28 mouse cellular contexts compared by ENCODE assay signal in the genomic region with DNA sequence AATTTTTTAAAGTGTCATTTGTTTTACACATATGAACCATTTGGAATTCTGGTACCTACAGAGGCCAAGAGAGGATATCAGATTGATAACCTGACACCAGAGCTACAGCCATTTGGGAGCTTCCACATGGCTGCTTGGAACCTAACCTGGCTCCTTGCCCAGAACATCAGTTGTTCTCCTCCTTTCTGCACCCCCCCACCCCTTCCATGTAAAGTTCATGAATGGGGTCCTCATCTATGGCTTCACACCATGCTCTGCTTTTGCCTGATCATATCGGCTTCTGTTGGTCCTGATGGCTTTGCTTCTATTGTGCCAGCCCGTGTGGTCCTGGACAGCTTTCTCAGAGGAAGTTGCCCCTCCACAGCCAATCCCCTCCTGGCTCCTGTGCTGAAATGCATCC.
A peak's percentile ranks its signal among the peaks of the same experiment; 100 is the strongest.
DNase-seq lines count a peak whose midpoint lies in the region; ATAC-seq and TF ChIP-seq lines count a peak whose summit lies in the region.
"Had no signal": no experiment of that assay in that cellular context is flagged by ENCODE, and none has a peak within 500 bp of the region (broad histone marks: within the 10 kb centered on the region; RNA-seq: fewer than 3 reads in every experiment).

No protein-coding gene starts in this region.

- peak; percentile 46 for DNase-seq in embryonic facial prominence, embryonic 14.5 days (ENCODE audit: low spot score)
- DNase-seq in embryonic facial prominence, embryonic 10.5 days (ENCODE audit: low spot score): no peak
- DNase-seq in hindbrain, postnatal 0 days (ENCODE audit: low spot score): peak; percentile 22
- DNase-seq in hindbrain, embryonic 10.5 days (ENCODE audit: low spot score): no peak
- peak; percentile 27 for DNase-seq in limb, embryonic 14.5 days (ENCODE audit: low spot score)
- DNase-seq in limb, embryonic 10.5 days (ENCODE audit: low spot score): no peak
- DNase-seq in kidney, adult 18-20 months: no peak
- DNase-seq: adrenal gland, postnatal 10 days; adrenal gland, postnatal 36 days; B cell, adult 2 months; cerebellum, adult 11-12 months; cerebellum, adult 8-10 months; forebrain, postnatal 0 days; gastrocnemius, adult 2 months; gastrocnemius, postnatal 14 days; heart, adult 18-20 months; heart, postnatal 14 days; heart, postnatal 4 days had no signal

- WGBS in embryonic facial prominence, embryonic 14.5 days: 64% methylated on average over 2 of the region's 2 CpGs
- 87% methylated on average over 2 of the region's 2 CpGs for WGBS in embryonic facial prominence, embryonic 10.5 days
- 49% methylated on average over 2 of the region's 2 CpGs for WGBS in hindbrain, postnatal 0 days
- WGBS in hindbrain, embryonic 10.5 days: 88% methylated on average over 2 of the region's 2 CpGs
- WGBS in limb, embryonic 14.5 days: 88% methylated on average over 2 of the region's 2 CpGs
- 92% methylated on average over 2 of the region's 2 CpGs for WGBS in limb, embryonic 10.5 days

- H3K9ac ChIP-seq in embryonic facial prominence, embryonic 14.5 days (ENCODE audit: low read depth, low read length): no peak overlapping the region
- H3K9ac ChIP-seq in hindbrain, postnatal 0 days (replicated peaks; ENCODE audit: low read length): no peak overlapping the region
- no peak overlapping the region for H3K9ac ChIP-seq in limb, embryonic 14.5 days (ENCODE audit: low read depth, low read length, severe bottlenecking)
- H3K9ac ChIP-seq: embryonic facial prominence, embryonic 12.5 days; forebrain, embryonic 12.5 days; forebrain, postnatal 0 days; heart, embryonic 13.5 days; hindbrain, embryonic 12.5 days; hindbrain, embryonic 15.5 days; intestine, embryonic 15.5 days had no signal

- ATAC-seq in embryonic facial prominence, embryonic 14.5 days (ENCODE audit: low read depth): no peak
- no peak for ATAC-seq in hindbrain, postnatal 0 days
- no peak for ATAC-seq in limb, embryonic 14.5 days (ENCODE audit: low FRiP score, low read depth)
- ATAC-seq: forebrain, postnatal 0 days; intestine, embryonic 15.5 days; Patski had no signal

- H3K4me3 ChIP-seq in embryonic facial prominence, embryonic 14.5 days (ENCODE audit: low read depth, low read length): no peak overlapping the region
- H3K4me3 ChIP-seq in embryonic facial prominence, embryonic 10.5 days: no peak overlapping the region
- H3K4me3 ChIP-seq in hindbrain, postnatal 0 days (ENCODE audit: low read length): no peak overlapping the region
- H3K4me3 ChIP-seq in hindbrain, embryonic 10.5 days: no peak overlapping the region
- no peak overlapping the region for H3K4me3 ChIP-seq in limb, embryonic 14.5 days (replicated peaks; ENCODE audit: low read length)
- no peak overlapping the region for H3K4me3 ChIP-seq in limb, embryonic 10.5 days
- H3K4me3 ChIP-seq: embryonic facial prominence, embryonic 12.5 days; erythroblast, embryonic 14.5 days; forebrain, embryonic 12.5 days; gastrocnemius, adult 2 months; heart, embryonic 13.5 days; hindbrain, embryonic 12.5 days; hindbrain, embryonic 15.5 days; intestine, embryonic 15.5 days had no signal

- no peaks in the 10 kb centered on the region for H3K9me3 ChIP-seq in embryonic facial prominence, embryonic 14.5 days (ENCODE audit: control insufficient read depth, low read length)
- no peaks in the 10 kb centered on the region for H3K9me3 ChIP-seq in embryonic facial prominence, embryonic 10.5 days
- no peaks in the 10 kb centered on the region for H3K9me3 ChIP-seq in hindbrain, postnatal 0 days (ENCODE audit: low read length)
- no peaks in the 10 kb centered on the region for H3K9me3 ChIP-seq in hindbrain, embryonic 10.5 days
- no peaks in the 10 kb centered on the region for H3K9me3 ChIP-seq in limb, embryonic 14.5 days (ENCODE audit: control insufficient read depth, low read length)
- no peaks in the 10 kb centered on the region for H3K9me3 ChIP-seq in limb, embryonic 10.5 days (replicated peaks)
- H3K9me3 ChIP-seq: embryonic facial prominence, embryonic 12.5 days; forebrain, embryonic 12.5 days; G1E; heart, embryonic 13.5 days; hindbrain, embryonic 12.5 days; hindbrain, embryonic 15.5 days; intestine, embryonic 15.5 days had no signal

- no peak overlapping the region for H3K4me2 ChIP-seq in embryonic facial prominence, embryonic 14.5 days (ENCODE audit: low read depth, low read length)
- no peak overlapping the region for H3K4me2 ChIP-seq in hindbrain, postnatal 0 days (ENCODE audit: low read depth, low read length)
- H3K4me2 ChIP-seq in limb, embryonic 14.5 days (replicated peaks; ENCODE audit: low read depth, low read length, severe bottlenecking): no peak overlapping the region
- H3K4me2 ChIP-seq: embryonic facial prominence, embryonic 12.5 days; forebrain, embryonic 12.5 days; heart, embryonic 13.5 days; hindbrain, embryonic 12.5 days; hindbrain, embryonic 15.5 days; intestine, embryonic 15.5 days had no signal

- no peaks in the 10 kb centered on the region for H3K27me3 ChIP-seq in embryonic facial prominence, embryonic 14.5 days (replicated peaks; ENCODE audit: control insufficient read depth, insufficient read depth, low read length)
- H3K27me3 ChIP-seq in embryonic facial prominence, embryonic 10.5 days (replicated peaks; ENCODE audit: low read depth, poor library complexity, severe bottlenecking): no peaks in the 10 kb centered on the region
- no peaks in the 10 kb centered on the region for H3K27me3 ChIP-seq in hindbrain, postnatal 0 days (ENCODE audit: insufficient read depth, low read length)
- H3K27me3 ChIP-seq in hindbrain, embryonic 10.5 days (ENCODE audit: insufficient read depth, poor library complexity, severe bottlenecking): no peaks in the 10 kb centered on the region
- H3K27me3 ChIP-seq in limb, embryonic 14.5 days (ENCODE audit: control insufficient read depth, insufficient read depth, low read length): no peaks in the 10 kb centered on the region
- no peaks in the 10 kb centered on the region for H3K27me3 ChIP-seq in limb, embryonic 10.5 days (ENCODE audit: low read depth, poor library complexity, severe bottlenecking)
- H3K27me3 ChIP-seq: CH12.LX; embryonic facial prominence, embryonic 12.5 days; forebrain, embryonic 12.5 days; heart, embryonic 13.5 days; hindbrain, embryonic 12.5 days; hindbrain, embryonic 15.5 days; intestine, embryonic 15.5 days; Patski had no signal

- H3K27ac ChIP-seq in embryonic facial prominence, embryonic 14.5 days (replicated peaks; ENCODE audit: low read depth, low read length): no peak overlapping the region
- H3K27ac ChIP-seq in embryonic facial prominence, embryonic 10.5 days (replicated peaks): no peak overlapping the region
- no peak overlapping the region for H3K27ac ChIP-seq in hindbrain, postnatal 0 days
- no peak overlapping the region for H3K27ac ChIP-seq in hindbrain, embryonic 10.5 days
- no peak overlapping the region for H3K27ac ChIP-seq in limb, embryonic 14.5 days (replicated peaks; ENCODE audit: low read depth, low read length)
- H3K27ac ChIP-seq in limb, embryonic 10.5 days: no peak overlapping the region
- H3K27ac ChIP-seq: embryonic facial prominence, embryonic 12.5 days; forebrain, embryonic 12.5 days; gastrocnemius, adult 2 months; heart, embryonic 13.5 days; hindbrain, embryonic 12.5 days; hindbrain, embryonic 15.5 days; intestine, embryonic 15.5 days had no signal

- H3K4me1 ChIP-seq in embryonic facial prominence, embryonic 14.5 days (ENCODE audit: control insufficient read depth, insufficient read depth, low read length): peaks cover 10% of the 10 kb centered on the region; the same call in 1 of the 2 replicates
- H3K4me1 ChIP-seq in embryonic facial prominence, embryonic 10.5 days: peaks cover 23% of the 10 kb centered on the region
- peaks cover 15% of the 10 kb centered on the region; the same call in 1 of the 2 replicates for H3K4me1 ChIP-seq in hindbrain, postnatal 0 days (ENCODE audit: insufficient read depth, low read length)
- peaks cover 28% of the 10 kb centered on the region for H3K4me1 ChIP-seq in hindbrain, embryonic 10.5 days (replicated peaks)
- peaks cover 14% of the 10 kb centered on the region; the same call in 1 of the 2 replicates for H3K4me1 ChIP-seq in limb, embryonic 14.5 days (ENCODE audit: control insufficient read depth, insufficient read depth, low read length)
- H3K4me1 ChIP-seq in limb, embryonic 10.5 days: no peaks in the 10 kb centered on the region
- H3K4me1 ChIP-seq: intestine, embryonic 15.5 days had no signal

- no peak for TF ChIP-seq CTCF in hindbrain, postnatal 0 days (IDR thresholded peaks at IDR 0.05; ENCODE audit: low read depth)

- H3K36me3 ChIP-seq in embryonic facial prominence, embryonic 14.5 days (ENCODE audit: control insufficient read depth, insufficient read depth, low read length): peaks cover 12% of the 10 kb centered on the region
- H3K36me3 ChIP-seq in embryonic facial prominence, embryonic 10.5 days (replicated peaks): peaks cover 16% of the 10 kb centered on the region
- H3K36me3 ChIP-seq in hindbrain, postnatal 0 days (ENCODE audit: insufficient read depth, low read length): no peaks in the 10 kb centered on the region
- peaks cover 11% of the 10 kb centered on the region; the same call in 1 of the 2 replicates for H3K36me3 ChIP-seq in hindbrain, embryonic 10.5 days
- H3K36me3 ChIP-seq in limb, embryonic 14.5 days (ENCODE audit: control insufficient read depth, insufficient read depth, low read length): peaks cover 19% of the 10 kb centered on the region
- peaks cover 15% of the 10 kb centered on the region for H3K36me3 ChIP-seq in limb, embryonic 10.5 days
- H3K36me3 ChIP-seq: forebrain, embryonic 12.5 days; hindbrain, embryonic 12.5 days; hindbrain, embryonic 15.5 days; intestine, embryonic 15.5 days had no signal

- TF ChIP-seq POLR2A in limb, embryonic 14.5 days (IDR thresholded peaks at IDR 0.05; ENCODE audit: borderline replicate concordance, extremely low read depth, insufficient read depth, insufficient read length): no peak

Comparison
In these comparisons a context has a peak if more than half of its experiments do, and no peak if none do; other contexts are left out.
1. DNase-seq: peak in embryonic facial prominence, embryonic 14.5 days (single experiment), hindbrain, postnatal 0 days (single experiment) and limb, embryonic 14.5 days (single experiment); none in embryonic facial prominence, embryonic 10.5 days (single experiment), hindbrain, embryonic 10.5 days (single experiment), limb, embryonic 10.5 days (single experiment) and kidney, adult 18-20 months (single experiment).